Mouse (Mus musculus) heart, postnatal 0 days (tissue): Measurements from ENCODE around the gene Tmed6.

Experiments
- CTCF ChIP-seq: IDR thresholded peaks from 2 replicates; pipeline ENCODE4 v1.5.1; 2016; ENCODE audit warnings: antibody characterized with exemption, control low read depth, low read depth
- EP300 ChIP-seq: IDR thresholded peaks from 2 replicates; pipeline ENCODE4 v1.6.1; 2016; ENCODE audit warnings: antibody characterized with exemption, low read depth

DNA sequence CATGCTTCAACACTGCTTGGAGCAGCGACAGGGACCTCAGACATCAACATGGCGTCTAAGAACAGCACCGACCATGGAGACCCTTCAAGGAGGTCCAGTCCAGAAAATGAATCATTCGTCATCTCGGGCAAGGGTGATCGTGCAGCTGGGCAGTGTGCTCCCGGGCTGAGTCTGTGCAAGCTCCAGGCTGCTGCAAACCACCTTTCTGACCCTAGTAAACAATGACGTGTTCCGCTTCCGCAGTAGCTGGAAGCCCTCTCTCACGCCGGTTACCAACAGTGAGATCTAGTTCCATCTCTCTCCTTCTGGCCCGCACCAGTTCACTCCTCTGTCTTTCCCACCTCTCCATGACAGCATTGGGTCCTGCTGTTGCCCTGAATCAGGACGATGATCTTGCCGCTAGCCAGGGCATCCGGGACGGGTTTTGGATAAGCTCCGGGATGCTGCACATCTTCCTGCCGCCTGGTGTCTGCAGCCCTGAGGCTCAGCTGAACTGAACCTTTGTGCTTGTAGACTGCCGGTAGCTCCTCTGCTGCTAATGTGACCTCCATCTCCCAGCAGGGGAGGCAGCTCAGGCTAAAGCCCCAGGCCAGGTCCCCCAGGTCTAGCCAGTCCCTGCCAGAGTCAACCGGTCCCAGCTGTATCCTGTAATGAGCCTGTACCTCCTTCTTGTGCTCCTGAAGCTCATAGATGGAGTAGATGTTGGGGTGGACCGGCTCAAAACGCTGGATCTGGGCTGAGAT lies 43.7 kb upstream of the Tmed6 start:
- TF ChIP-seq CTCF: no peak
- TF ChIP-seq EP300: no peak
